Mouse (Mus musculus) embryonic facial prominence, embryonic 12.5 days (tissue): ENCODE measurements around the gene 1700017D01Rik. TPM values are rescaled to one million over a fixed set of nuclear protein-coding genes. Genes with fewer than 3 reads are reported as not detected.
"Not testable (repeated sequence)": the region's sequence is repeated elsewhere in the genome, so short reads cannot be mapped to it uniquely, and the experiment has no call there.

Experiments used
- ATAC-seq: fragments of 200-750 bp; cut with Nextera tagmentation; 2 replicates; pipeline ENCODE4 v1.8.0; 2017; ENCODE audit not compliant: insufficient number of reproducible peaks, insufficient read depth, low FRiP score, low TSS enrichment
- H3K27ac ChIP-seq: fragments of 300-500 bp; sonication (generic); 2 replicates; pipeline ENCODE4 v1.5.1; 2016; ENCODE audit warnings: mild to moderate bottlenecking
- H3K27me3 ChIP-seq: fragments of 300-500 bp; sonication (generic); 2 replicates; pipeline ENCODE4 v1.6.1; 2016; ENCODE audit warnings: mild to moderate bottlenecking, moderate library complexity
- H3K36me3 ChIP-seq: fragments of 300-500 bp; sonication (generic); 2 replicates; pipeline ENCODE4 v1.6.1; 2016; ENCODE audit warnings: mild to moderate bottlenecking
- H3K4me1 ChIP-seq: fragments of 300-500 bp; sonication (generic); 2 replicates; pipeline ENCODE4 v1.6.1; 2016
- H3K4me2 ChIP-seq: fragments of 300-500 bp; sonication (generic); replicated peaks from 2 replicates; pipeline ENCODE4 v1.6.1; 2016; ENCODE audit warnings: mild to moderate bottlenecking, moderate library complexity
- H3K4me3 ChIP-seq: fragments of 300-500 bp; sonication (generic); 2 replicates; pipeline ENCODE4 v1.5.1; 2016; ENCODE audit warnings: mild to moderate bottlenecking
- H3K9ac ChIP-seq: fragments of 300-500 bp; sonication (generic); 2 replicates; pipeline ENCODE4 v1.6.1; 2016; ENCODE audit warnings: mild to moderate bottlenecking, moderate library complexity
- H3K9me3 ChIP-seq: fragments of 300-500 bp; sonication (generic); 2 replicates; pipeline ENCODE4 v1.6.1; 2016; ENCODE audit warnings: mild to moderate bottlenecking, moderate library complexity
- WGBS: fragments of 180-500 bp; shearing (Covaris S2); methylation state at CpG from one replicate; pipeline ENCODE4 v1.1.7; 2016; 5-methylcytosine and 5-hydroxymethylcytosine counted together
- polyA plus RNA-seq: library from polyadenylated mRNA; unstranded; fragments of >200 nt; fragmentation: Nextera tagmentation; extraction: Ambion mirVana; gene quantifications from 2 replicates; pipeline ENCODE4 v1.2.1, GENCODE M21; 2016

1700017D01Rik gene
- not detected in 2 replicates for polyA plus RNA-seq

- not testable (repeated sequence) for H3K4me1 ChIP-seq, H3K4me3 ChIP-seq, H3K27me3 ChIP-seq, H3K9me3 ChIP-seq, H3K9ac ChIP-seq, H3K27ac ChIP-seq, H3K4me2 ChIP-seq, ATAC-seq, H3K36me3 ChIP-seq
- 86% methylated on average over 8 of the region's 8 CpGs for WGBS
Observed at GRCm38 (mm10) chr19:11130776-11131175, at the start of gene 1700017D01Rik. Gene 1700017D01Rik, minus strand, starts transcription at chr19:11130876.

DNA sequence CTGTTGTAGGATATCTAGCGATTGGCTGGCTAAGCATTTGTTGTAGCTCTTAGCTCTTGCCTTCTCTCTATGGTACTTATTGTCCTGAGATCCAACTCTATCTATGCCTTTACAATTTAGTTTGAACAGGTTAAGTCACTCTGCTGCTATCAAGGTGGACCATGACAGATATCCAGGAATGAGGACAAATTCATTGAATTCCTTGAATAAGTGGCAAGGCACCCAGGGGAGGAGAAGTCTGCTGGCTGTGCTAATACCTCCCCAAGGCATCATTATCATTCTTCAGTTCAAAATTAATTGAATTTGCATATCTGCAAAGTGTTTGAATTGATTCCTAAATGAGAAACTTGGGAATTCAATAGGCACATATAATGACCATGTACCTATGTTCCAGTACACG, 46.8 kb upstream of the 1700017D01Rik start:
- Histone ChIP-seq H3K27me3 (no peaks in the 10 kb centered on the region), H3K27ac (no peak overlapping the region), H3K4me2 (no peak overlapping the region), H3K4me1 (no peaks in the 10 kb centered on the region), H3K36me3 (no peaks in the 10 kb centered on the region), H3K4me3 (no peak overlapping the region), H3K9ac (no peak overlapping the region), H3K9me3 (no peaks in the 10 kb centered on the region)
- ATAC-seq, result no peak
- 58% methylated on average over 2 of the region's 2 CpGs for WGBS

DNA sequence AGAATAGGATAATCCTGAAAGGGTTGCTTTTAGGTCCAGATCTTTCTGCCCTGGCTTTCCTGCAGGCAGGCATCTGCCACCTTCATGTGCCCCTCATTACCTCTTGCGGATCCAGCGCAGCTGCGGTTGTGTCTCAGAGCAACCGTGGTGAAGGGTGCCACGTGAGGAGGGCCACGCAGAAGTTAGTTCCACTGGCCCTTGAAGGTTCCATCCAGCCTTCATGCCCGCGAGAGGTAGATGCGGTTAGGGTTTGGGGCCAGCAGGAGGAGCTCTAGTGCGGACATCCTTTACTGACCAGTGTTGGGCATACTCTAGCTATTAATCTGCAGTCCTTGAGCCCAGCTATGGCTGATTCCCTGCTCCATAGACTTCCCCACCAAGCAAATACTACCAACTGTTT, 34.5 kb upstream of the 1700017D01Rik start, which contains the start of gene 1700025F22Rik:
TSS of gene 1700025F22Rik (minus strand) at position 149 of the 400 bp plus-strand sequence.
- ATAC-seq, result no peak
- Histone ChIP-seq H3K9ac (no peak within 1 kb of the TSS), H3K9me3 (no peaks in the 10 kb centered on the region), H3K4me3 (no peak within 1 kb of the TSS), H3K4me1 (no peaks in the 10 kb centered on the region), H3K27ac (no peak within 1 kb of the TSS), H3K27me3 (no peaks in the 10 kb centered on the region), H3K4me2 (no peak within 1 kb of the TSS), H3K36me3 (no peaks in the 10 kb centered on the region)
- 37% methylated on average over 10 of the region's 10 CpGs for WGBS

- H3K9me3 ChIP-seq, H3K4me1 ChIP-seq, H3K9ac ChIP-seq, H3K4me3 ChIP-seq, H3K36me3 ChIP-seq, H3K27ac ChIP-seq, H3K27me3 ChIP-seq, H3K4me2 ChIP-seq, ATAC-seq: not testable (repeated sequence)
- WGBS, result 81% methylated on average over 5 of the region's 6 CpGs
Observed at GRCm38 (mm10) chr19:11157890-11158289, 27.2 kb upstream of the 1700017D01Rik start.

DNA sequence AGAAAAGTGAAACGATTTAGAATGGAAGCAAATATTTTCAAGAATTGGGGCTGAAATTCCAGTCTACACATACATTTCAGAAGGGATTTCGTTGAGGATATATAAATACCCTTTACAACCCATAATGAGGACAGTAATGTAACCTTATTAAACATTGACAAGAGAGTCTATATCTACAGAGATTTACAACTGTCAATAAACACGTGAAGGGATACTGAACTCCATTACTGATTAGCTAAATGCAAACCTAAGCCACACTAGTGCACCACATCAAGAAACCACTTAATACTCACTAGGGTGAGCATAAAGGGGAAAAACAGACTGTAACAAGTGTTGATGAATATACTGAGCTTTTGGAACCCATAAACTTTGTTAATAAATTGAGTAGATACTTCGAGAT, 4.7 kb upstream of the 1700017D01Rik start:
- WGBS, result 72% methylated on average over 4 of the region's 4 CpGs
- H3K4me1 ChIP-seq, result no peaks in the 10 kb centered on the region
- no peaks in the 10 kb centered on the region for H3K27me3 ChIP-seq
- no peak overlapping the region for H3K9ac ChIP-seq
- H3K9me3 ChIP-seq, result no peaks in the 10 kb centered on the region
- no peak overlapping the region for H3K27ac ChIP-seq
- no peak overlapping the region for H3K4me2 ChIP-seq
- no peak for ATAC-seq
- no peak overlapping the region for H3K4me3 ChIP-seq
- no peaks in the 10 kb centered on the region for H3K36me3 ChIP-seq

GRCm38 (mm10) chr19:11134852-11135251, 4.2 kb upstream of the 1700017D01Rik start:
- no peak for ATAC-seq
- 90% methylated on average over 2 of the region's 2 CpGs for WGBS

GRCm38 (mm10) chr19:11129702-11130101, 974 bp downstream of the 1700017D01Rik start:
- Histone ChIP-seq H3K27ac (no peak overlapping the region), H3K9me3 (peaks cover 3% of the 10 kb centered on the region; the same call in 1 of the 2 replicates), H3K9ac (no peak overlapping the region), H3K4me1 (no peaks in the 10 kb centered on the region), H3K4me2 (no peak overlapping the region), H3K4me3 (no peak overlapping the region), H3K27me3 (no peaks in the 10 kb centered on the region), H3K36me3 (no peaks in the 10 kb centered on the region)
- ATAC-seq, result no peak
- 86% methylated on average over 1 of the region's 1 CpGs for WGBS

More at GRCm38 (mm10) chr19:11134852-11135251, 4.2 kb upstream of the 1700017D01Rik start:
- H3K9me3 ChIP-seq, result no peaks in the 10 kb centered on the region
- no peak overlapping the region for H3K9ac ChIP-seq
- H3K36me3 ChIP-seq, result no peaks in the 10 kb centered on the region
- no peak overlapping the region for H3K4me3 ChIP-seq
- H3K4me2 ChIP-seq, result no peak overlapping the region
- H3K27ac ChIP-seq, result no peak overlapping the region
- H3K27me3 ChIP-seq, result no peaks in the 10 kb centered on the region
- no peaks in the 10 kb centered on the region for H3K4me1 ChIP-seq

DNA sequence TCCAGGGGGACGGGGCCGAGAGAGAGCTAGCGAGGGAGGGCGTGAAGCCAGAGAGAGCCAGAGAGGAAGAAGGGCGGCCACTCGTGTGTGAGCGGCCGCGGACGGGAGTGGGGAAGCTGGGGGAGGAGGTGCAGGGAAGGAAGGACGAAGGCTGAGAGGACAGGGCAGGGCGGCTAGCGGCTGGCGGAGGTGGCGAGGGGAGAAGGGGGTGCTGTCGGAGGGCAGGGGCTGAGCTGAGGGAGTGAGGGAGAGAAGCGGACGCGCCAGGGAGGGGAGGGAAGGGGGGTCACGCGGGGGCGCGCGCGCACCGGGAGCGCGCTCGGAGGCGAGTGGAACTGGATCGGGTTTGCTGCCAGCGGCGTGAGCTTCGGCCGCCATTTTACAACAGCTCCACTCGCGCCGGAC, 9.7 kb downstream of the 1700017D01Rik start:
- Histone ChIP-seq H3K4me2 (peak overlapping the region; percentile 37), H3K4me3 (peak overlapping the region; percentile 33)
- H3K9ac ChIP-seq, H3K9me3 ChIP-seq, H3K27me3 ChIP-seq, H3K27ac ChIP-seq, H3K36me3 ChIP-seq, H3K4me1 ChIP-seq: not testable (repeated sequence)
- 0% methylated on average over 10 of the region's 38 CpGs for WGBS
- ATAC-seq, result peak; percentile 93

GRCm38 (mm10) chr19:11119338-11119737, 11.3 kb downstream of the 1700017D01Rik start:
- Histone ChIP-seq H3K27ac (no peak overlapping the region), H3K9me3 (no peaks in the 10 kb centered on the region), H3K36me3 (no peaks in the 10 kb centered on the region), H3K4me2 (no peak overlapping the region), H3K4me1 (no peaks in the 10 kb centered on the region), H3K4me3 (no peak overlapping the region), H3K9ac (no peak overlapping the region), H3K27me3 (0 out of 2 replicates have a peak, but pooled peaks cover 2% of the 10 kb centered on the region)
- 83% methylated on average over 2 of the region's 2 CpGs for WGBS
- no peak for ATAC-seq

DNA sequence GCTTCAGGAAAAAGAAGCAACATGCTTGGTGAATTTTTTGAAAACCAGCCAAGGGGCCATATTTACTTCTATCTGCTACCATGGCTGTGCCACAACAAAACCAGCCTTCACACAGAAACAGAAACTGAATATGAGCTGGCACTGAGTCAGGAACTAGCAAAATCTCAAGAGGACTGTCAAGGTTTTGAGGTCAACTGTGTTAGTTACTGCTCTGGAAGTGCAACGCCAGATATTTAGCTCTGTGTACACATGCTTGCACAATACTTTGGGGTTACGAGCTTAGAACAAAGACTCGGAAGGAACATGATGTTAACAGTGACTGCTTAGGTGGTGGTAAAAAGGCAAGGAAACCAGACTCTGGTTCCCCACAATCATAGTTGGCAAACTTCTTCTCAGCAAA, 22.9 kb downstream of the 1700017D01Rik start:
- Histone ChIP-seq H3K36me3 (no peaks in the 10 kb centered on the region), H3K4me1 (no peaks in the 10 kb centered on the region), H3K4me2 (no peak overlapping the region), H3K9ac (no peak overlapping the region), H3K4me3 (no peak overlapping the region), H3K27me3 (no peaks in the 10 kb centered on the region), H3K9me3 (no peaks in the 10 kb centered on the region), H3K27ac (no peak overlapping the region)
- no peak for ATAC-seq
- WGBS, result 80% methylated on average over 3 of the region's 3 CpGs

GRCm38 (mm10) chr19:11101880-11102279, 28.8 kb downstream of the 1700017D01Rik start:
- Histone ChIP-seq H3K9me3 (no peaks in the 10 kb centered on the region), H3K36me3 (no peaks in the 10 kb centered on the region), H3K4me2 (no peak overlapping the region), H3K4me1 (no peaks in the 10 kb centered on the region), H3K9ac (no peak overlapping the region), H3K27ac (no peak overlapping the region), H3K4me3 (no peak overlapping the region), H3K27me3 (0 out of 2 replicates have a peak, but pooled peaks cover 2% of the 10 kb centered on the region)
- 85% methylated on average over 1 of the region's 1 CpGs for WGBS
- no peak for ATAC-seq

DNA sequence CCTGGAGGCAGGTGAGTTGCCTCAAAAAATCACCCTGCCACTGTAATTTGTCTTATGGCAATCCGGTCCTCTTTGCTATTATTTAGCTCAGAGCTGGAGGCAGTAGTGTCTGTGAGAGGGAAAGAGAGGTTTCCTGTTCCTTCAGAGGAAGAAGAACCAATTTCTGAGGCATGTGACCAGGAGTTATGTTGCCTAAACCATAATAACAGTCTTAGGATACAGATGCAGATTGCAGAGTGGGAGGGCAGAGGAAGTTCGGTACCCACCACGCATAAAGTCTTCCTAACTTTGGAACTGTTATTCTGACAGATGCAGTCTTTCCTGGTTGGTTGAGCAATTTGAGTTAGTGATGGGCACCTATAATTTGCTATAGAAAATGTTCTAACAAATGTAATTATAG, 32.3 kb downstream of the 1700017D01Rik start:
- ATAC-seq, result no peak
- Histone ChIP-seq H3K27ac (no peak overlapping the region), H3K4me1 (no peaks in the 10 kb centered on the region), H3K9me3 (no peaks in the 10 kb centered on the region), H3K9ac (no peak overlapping the region), H3K27me3 (peaks cover 3% of the 10 kb centered on the region; the same call in 1 of the 2 replicates), H3K36me3 (no peaks in the 10 kb centered on the region), H3K4me3 (no peak overlapping the region), H3K4me2 (no peak overlapping the region)
- WGBS, result 79% methylated on average over 3 of the region's 3 CpGs

DNA sequence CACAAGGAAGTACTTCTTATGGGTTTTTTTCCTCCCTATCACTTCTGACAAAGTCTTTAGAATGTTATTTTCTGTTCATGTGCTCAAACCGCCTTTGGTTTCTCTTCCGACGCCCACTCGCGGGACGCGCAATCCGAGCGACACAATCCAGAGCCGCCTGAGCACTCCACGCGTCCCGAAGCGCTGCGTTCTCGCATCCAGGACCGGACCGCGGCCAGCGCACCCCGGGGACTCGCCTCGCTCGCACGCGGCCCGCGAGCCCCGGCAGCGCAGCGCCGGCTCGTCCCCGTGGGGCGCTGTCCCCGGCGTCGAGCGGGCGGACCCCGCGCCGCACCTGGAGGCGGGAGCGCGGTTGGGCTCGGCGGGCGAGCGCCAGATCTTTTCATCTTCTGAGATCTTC, 38.5 kb downstream of the 1700017D01Rik start:
- 4% methylated on average over 50 of the region's 50 CpGs for WGBS
- peak overlapping the region; percentile 34 for H3K4me3 ChIP-seq
- peak overlapping the region; percentile 51 for H3K4me2 ChIP-seq
- H3K9me3 ChIP-seq, H3K9ac ChIP-seq, H3K27me3 ChIP-seq, ATAC-seq, H3K36me3 ChIP-seq, H3K27ac ChIP-seq, H3K4me1 ChIP-seq: not testable (repeated sequence)
